Mouse (Mus musculus) brain, embryonic 14.5 days (tissue): ENCODE measurements around the gene Gm5478.

Experiments
- CTCF ChIP-seq: fragments of 200-500 bp; IDR thresholded peaks from 2 replicates; pipeline ENCODE4 v1.5.1; 2012; ENCODE audit warnings: inconsistent platforms, mild to moderate bottlenecking, moderate library complexity, borderline replicate concordance; ENCODE audit not compliant: insufficient read depth, insufficient read length; ENCODE audit errors: extremely low read depth
- POLR2A ChIP-seq: fragments of 200-500 bp; IDR thresholded peaks from 2 replicates; pipeline ENCODE4 v1.6.1; 2012; ENCODE audit warnings: mild to moderate bottlenecking, inconsistent platforms, borderline replicate concordance; ENCODE audit not compliant: poor library complexity, insufficient read depth, insufficient read length, severe bottlenecking; ENCODE audit errors: extremely low read depth

DNA sequence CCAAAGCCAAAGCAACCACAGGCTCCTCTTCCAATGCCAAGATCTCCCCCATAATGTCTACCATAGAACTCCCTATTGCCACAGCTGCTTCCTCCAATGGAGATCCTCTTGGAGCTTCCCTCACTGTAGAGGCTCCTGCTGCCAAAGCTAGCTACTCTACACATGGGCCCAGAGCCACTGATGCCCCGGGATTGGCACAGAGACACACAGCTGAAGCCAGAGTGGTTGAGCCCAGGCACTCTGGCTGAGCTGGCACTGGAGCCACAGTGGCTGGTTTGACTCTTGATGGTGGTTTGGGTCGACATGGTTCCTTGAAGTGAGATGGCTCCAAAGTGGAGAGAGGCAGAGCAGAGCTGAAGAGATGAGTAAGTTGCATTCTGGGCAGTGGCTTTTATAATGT lies 19.3 kb downstream of the Gm5478 start, which contains the start of gene Gm5414:
- TF ChIP-seq POLR2A (no peak), CTCF (no peak)
